Mouse (Mus musculus) heart, adult 9 months (tissue): ENCODE data around the gene Man2a1.
A peak's percentile ranks its signal among the peaks of the same experiment; 100 is the strongest.

Experiments used
- DNase-seq, 2 experiments: peaks; one replicate each; pipeline ENCODE4 v3.0.0; 2022; ENCODE audit warnings: low spot score in 2 of 2

The Man2a1 gene

GRCm38 (mm10) chr17:64630506-64630905, 30.0 kb downstream of the Man2a1 start:
- no peak for DNase-seq

DNA sequence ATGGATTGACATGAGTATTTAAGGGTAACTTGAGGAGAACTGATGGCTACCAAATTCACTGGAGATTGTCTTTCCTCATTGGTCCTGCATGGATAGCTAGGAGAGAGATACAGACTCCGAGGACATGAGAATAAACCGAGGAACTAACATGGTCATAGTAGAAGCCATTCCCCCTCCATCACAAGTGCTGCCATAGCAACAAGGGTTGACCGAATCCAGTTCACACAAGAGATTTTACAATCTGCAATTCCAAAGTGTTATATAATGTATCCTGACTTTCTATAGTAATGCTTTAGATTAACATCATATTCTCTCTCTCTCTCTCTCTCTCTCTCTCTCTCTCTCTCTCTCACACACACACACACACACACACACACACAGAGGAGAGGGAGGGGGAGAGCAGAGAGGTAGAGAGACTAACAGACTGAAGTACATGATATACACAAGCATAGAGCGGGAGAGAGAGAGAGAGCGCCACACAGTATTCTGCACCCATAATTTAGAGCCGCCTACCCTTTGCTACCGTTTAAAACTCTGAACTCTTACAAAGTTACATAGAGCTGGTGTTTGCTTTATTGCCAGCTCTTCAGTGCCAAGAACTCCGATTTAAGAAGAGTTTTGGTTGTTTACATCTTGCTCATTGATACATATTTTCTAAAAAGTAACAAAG, 37.5 kb downstream of the Man2a1 start:
- no peak for DNase-seq

- DNase-seq: no peak
Measured at GRCm38 (mm10) chr17:64641376-64641775, 40.8 kb downstream of the Man2a1 start.

- DNase-seq: no peak
Measured at GRCm38 (mm10) chr17:64643644-64644043, 43.1 kb downstream of the Man2a1 start.

- no peak for DNase-seq
Measured at GRCm38 (mm10) chr17:64644888-64645605, 44.5 kb downstream of the Man2a1 start.

GRCm38 (mm10) chr17:64647396-64647795, 46.9 kb downstream of the Man2a1 start:
- no peak for DNase-seq

GRCm38 (mm10) chr17:64650702-64651101, 50.2 kb downstream of the Man2a1 start:
- no peak for DNase-seq

- DNase-seq: no peak
Measured at GRCm38 (mm10) chr17:64653621-64654020, 53.1 kb downstream of the Man2a1 start.

DNA sequence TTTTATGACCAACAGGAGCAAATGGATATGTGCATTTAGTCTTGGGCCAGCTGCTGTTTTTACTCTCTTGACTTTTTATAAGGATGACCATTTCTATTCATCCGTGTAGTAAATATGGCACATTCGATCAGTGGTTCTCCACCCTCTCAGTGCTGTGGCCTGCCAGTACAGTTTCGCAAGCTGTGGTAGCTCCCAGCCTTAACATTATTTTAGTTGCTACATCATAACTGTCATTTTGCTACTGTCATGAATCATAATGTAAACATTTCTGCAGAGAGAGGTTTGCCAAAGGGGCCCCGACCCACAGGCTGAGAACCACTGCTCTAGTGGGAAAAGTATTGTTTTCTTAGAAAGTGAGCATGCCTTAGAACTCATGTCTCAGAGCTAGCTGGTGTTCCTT, 59.1 kb downstream of the Man2a1 start:
- no peak for DNase-seq

GRCm38 (mm10) chr17:64666518-64666917, 66.0 kb downstream of the Man2a1 start:
- DNase-seq: no peak

GRCm38 (mm10) chr17:64668504-64668903, 68.0 kb downstream of the Man2a1 start:
- DNase-seq: peak; percentile 8 to 37

DNA sequence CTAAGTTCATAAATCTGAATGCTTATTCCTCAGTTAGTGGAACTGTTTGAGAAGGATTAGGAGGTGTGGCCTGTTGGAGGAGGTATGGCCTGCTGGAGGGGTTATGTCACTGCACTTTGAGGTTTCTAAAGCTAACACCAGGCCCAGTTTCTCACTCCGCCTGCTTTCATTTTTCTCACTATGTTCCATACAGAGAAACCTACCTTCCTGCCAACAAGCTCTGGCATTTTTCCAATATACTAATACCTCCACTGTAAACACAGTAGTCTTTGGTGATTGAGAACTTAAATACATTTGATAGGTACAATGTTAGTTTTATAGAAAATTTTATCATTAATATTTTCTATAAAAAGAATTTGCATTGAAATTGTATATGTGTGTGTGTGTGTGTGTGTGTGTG, 73.9 kb downstream of the Man2a1 start:
- DNase-seq: no peak

DNA sequence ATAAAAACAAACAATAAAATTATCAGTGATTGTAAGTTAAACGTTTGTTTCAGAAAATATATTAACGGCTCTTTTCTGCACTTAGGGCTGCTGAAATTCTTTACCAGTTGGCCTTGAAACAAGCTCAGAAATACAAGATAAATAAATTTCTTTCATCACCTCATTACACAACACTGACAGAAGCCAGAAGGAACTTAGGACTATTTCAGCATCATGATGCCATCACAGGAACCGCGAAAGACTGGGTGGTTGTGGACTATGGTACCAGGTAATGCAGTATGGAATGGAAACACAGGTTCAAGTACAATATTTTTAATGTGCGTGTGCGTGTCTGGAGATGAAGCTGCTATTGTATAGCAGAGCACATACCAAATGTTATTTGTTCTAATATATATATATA, 74.4 kb downstream of the Man2a1 start:
- DNase-seq: peak in 1 of 2 experiments; percentile 4

GRCm38 (mm10) chr17:64676735-64677469, 76.4 kb downstream of the Man2a1 start:
- DNase-seq: peak; percentile 16 to 30

GRCm38 (mm10) chr17:64681461-64681860, 80.9 kb downstream of the Man2a1 start:
- no peak for DNase-seq

DNA sequence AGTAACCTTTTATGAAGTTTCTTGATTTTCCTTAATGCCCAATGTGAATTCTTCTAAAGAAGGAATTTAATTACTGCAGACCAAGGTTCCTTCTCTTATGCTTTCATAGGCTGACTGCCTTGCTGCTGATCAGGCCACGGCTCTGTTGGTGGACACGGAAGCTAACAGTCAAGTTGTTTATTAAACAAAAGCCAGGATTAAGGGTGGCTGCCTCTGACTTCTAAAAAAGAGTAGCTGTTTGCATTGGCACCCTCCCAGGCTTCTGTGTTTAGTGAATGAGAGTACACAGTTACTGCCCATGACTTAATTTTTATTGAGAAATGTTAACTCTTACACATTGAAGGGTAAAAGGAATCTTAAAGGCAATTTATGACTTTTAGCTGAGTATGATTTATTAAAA, 81.4 kb downstream of the Man2a1 start:
- no peak for DNase-seq

DNA sequence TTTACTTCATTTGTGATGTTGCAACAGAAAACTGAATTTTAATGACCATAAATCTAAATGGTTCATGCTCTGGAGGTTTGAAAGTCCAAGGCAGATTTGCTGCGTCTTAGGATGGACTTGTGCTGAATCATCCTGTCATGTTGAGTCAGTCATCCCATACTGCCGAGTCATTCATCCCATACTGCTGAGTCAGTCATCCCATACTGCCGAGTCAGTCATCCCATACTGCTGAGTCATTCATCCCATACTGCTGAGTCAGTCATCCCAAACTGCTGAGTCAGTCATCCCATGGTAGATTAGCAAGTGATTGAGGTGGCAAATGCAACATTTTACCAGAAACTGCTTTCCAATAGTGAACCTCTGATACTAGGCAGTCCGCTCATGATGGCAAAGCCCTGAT, 83.6 kb downstream of the Man2a1 start:
- no peak for DNase-seq

DNA sequence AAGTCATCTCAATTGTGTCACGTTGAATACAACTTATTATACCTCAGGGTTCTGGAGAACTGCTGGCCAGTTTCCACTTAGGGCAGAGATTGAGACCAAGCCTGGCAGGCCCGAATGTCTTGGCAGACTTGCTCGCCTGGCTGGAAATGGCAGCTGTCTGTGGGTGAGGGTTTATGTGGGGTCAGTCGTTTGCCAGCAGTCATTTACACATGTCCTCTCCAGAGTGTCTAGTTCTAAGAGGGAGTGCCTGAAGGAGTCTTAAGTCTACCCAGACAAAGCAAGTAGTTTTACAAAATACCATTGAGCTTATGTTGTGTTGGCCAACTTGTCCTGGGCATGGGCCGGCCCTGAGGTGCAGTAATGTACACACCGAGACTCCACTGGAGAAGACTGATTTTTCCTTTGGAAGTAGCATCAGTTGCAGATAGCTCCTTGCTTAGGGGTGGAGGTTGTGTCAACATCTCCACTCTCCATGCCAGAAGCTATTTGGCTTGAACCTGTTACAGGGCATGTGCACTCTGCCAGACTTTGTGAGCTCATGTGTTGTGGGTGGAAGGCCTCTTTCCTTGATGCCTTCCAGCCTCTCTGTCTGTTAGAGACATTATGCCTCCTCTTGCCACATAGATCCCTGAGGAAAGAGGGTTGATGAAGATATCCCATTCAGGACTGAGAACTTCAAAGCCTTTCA, 84.8 kb downstream of the Man2a1 start:
- DNase-seq: peak; percentile 57 to 76

DNA sequence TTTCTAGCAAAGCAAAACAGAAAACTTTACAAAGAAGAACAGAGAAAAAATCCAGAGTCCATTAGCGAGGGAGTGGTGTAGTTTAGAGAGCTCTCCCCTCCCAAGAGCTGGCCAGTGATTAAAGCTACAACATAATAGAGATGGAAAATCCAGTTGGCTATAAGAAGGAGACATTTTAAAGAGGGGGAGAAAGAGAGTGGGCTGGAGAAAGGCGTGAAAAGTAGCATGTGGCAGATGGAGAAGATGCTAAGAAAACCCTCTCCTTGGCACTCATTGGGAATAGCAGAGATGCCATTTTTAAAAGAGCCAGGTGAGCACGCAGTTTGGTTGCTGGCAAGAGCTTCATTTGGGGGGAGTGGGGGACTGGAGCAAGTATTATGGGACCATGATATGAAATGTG, 89.1 kb downstream of the Man2a1 start:
- DNase-seq: no peak

DNA sequence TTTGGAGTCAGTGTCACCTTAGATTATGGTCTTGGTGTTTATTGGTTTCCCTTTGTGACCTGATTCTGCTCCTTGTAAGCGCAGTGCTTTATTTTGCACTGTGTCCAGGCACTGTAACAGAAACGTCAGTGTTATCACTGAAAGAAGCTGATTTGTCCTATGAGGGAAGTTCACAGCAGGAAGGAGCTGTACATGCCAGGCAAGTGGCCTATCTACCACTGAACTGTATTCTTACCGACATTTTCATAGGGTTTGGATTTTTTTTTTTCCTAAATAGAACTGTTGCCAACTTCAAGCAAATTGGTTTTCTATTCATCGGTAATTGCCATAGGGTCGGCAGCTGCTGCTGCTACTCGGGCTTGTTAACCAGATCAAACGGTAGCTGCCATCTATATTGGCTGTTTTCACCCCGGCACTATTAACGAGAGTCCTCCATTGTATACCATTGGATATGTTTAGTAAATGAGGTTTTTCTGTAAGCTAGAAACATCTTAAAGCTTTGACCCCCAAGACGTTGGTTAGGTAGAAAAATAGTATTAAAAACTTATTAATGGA, 96.8 kb downstream of the Man2a1 start:
- DNase-seq: no peak

- no peak for DNase-seq
Measured at GRCm38 (mm10) chr17:64698516-64698915, 98.0 kb downstream of the Man2a1 start.
